Mouse (Mus musculus) bone marrow, adult 2 months (tissue): ENCODE data around the gene Adora3.

Experiments
- CTCF ChIP-seq: fragments of 200-500 bp; IDR thresholded peaks from 2 replicates; pipeline ENCODE4 v1.5.1; 2011; ENCODE audit warnings: low read length, control low read depth; ENCODE audit not compliant: control insufficient read depth, insufficient read depth
- POLR2A ChIP-seq: fragments of 200-500 bp; IDR thresholded peaks from 2 replicates; pipeline ENCODE4 v1.6.1; 2011; ENCODE audit warnings: low read depth, mild to moderate bottlenecking, control low read depth, low read length, borderline replicate concordance; ENCODE audit not compliant: control insufficient read depth

- TF ChIP-seq CTCF (no peak), POLR2A (no peak)
These were observed 24.2 kb upstream of the Adora3 start for GRCm38 (mm10) chr3:105846294-105847069.
